Mouse (Mus musculus): Measurements from ENCODE around the gene Rapgefl1. TPM values are rescaled to one million over a fixed set of nuclear protein-coding genes. Genes with fewer than 3 reads are reported as not detected.
"Not testable (repeated sequence)": the region's sequence is repeated elsewhere in the genome, so short reads cannot be mapped to it uniquely, and the experiment has no call there.

Rapgefl1 gene
- polyA plus RNA-seq, 1 experiment: 3.5 TPM

GRCm38 (mm10) chr11:98809457-98810290 lies 26.9 kb upstream of the Rapgefl1 start:
- Histone ChIP-seq H3K4me3 (peak overlapping the region; percentile 65), H3ac (ENCODE audit: control insufficient read depth, insufficient read length) (peak overlapping the region; percentile 62), H3K4me2 (ENCODE audit: low read depth) (peak overlapping the region; percentile 91), H3K27me3 (ENCODE audit: control insufficient read depth, insufficient read depth, insufficient read length) (no peaks in the 10 kb centered on the region), H3K36me3 (ENCODE audit: control insufficient read depth, insufficient read depth) (peaks cover 40% of the 10 kb centered on the region), H3K79me2 (ENCODE audit: control insufficient read depth, insufficient read depth) (peaks cover 47% of the 10 kb centered on the region)
- peak; percentile 51 for TF ChIP-seq SRF (IDR thresholded peaks at IDR 0.05; ENCODE audit: control insufficient read depth, insufficient read length, low read depth)
- TF ChIP-seq USF1 (IDR thresholded peaks at IDR 0.05; ENCODE audit: low read depth): no peak
- no peak for TF ChIP-seq TCF3 (IDR thresholded peaks at IDR 0.05; ENCODE audit: insufficient read length, low read depth)
- TF ChIP-seq REST (IDR thresholded peaks at IDR 0.05; ENCODE audit: insufficient read depth, insufficient read length): peak; percentile 72
- TF ChIP-seq MYOD1 (IDR thresholded peaks at IDR 0.05; ENCODE audit: control insufficient read depth in 1 of 3, insufficient read length in 2 of 3, low read depth in 2 of 3): peak in 1 of 3 experiments; percentile 11
- TF ChIP-seq POLR2A (IDR thresholded peaks at IDR 0.05; ENCODE audit: insufficient read length, low read depth): peak; percentile 97
- no peak for TF ChIP-seq MAX (IDR thresholded peaks at IDR 0.05; ENCODE audit: low read depth)
- peak in 1 of 3 experiments; percentile 43 for TF ChIP-seq MYOG (IDR thresholded peaks at IDR 0.05; ENCODE audit: control insufficient read depth in 1 of 3, insufficient read depth in 1 of 3, insufficient read length in 2 of 3, low read depth in 2 of 3)
- TF ChIP-seq CEBPB (IDR thresholded peaks at IDR 0.05; ENCODE audit: insufficient read depth, poor library complexity, severe bottlenecking): no peak
- peak; percentile 98 for TF ChIP-seq POLR2AphosphoS2 (IDR thresholded peaks at IDR 0.05; ENCODE audit: insufficient read length, low read depth)
- no peak for TF ChIP-seq TCF12 (IDR thresholded peaks at IDR 0.05; ENCODE audit: insufficient read depth, poor library complexity, severe bottlenecking)
- TF ChIP-seq E2F4 (IDR thresholded peaks at IDR 0.05; ENCODE audit: insufficient read depth): no peak

GRCm38 (mm10) chr11:98810686-98811085 lies 25.9 kb upstream of the Rapgefl1 start:
- Histone ChIP-seq H3K36me3 (ENCODE audit: control insufficient read depth, insufficient read depth) (peaks cover 35% of the 10 kb centered on the region), H3K27me3 (ENCODE audit: control insufficient read depth, insufficient read depth, insufficient read length) (no peaks in the 10 kb centered on the region), H3K79me2 (ENCODE audit: control insufficient read depth, insufficient read depth) (peaks cover 55% of the 10 kb centered on the region), H3K4me2 (ENCODE audit: low read depth) (peak overlapping the region; percentile 91), H3ac (ENCODE audit: control insufficient read depth, insufficient read length) (peak overlapping the region; percentile 62), H3K4me3 (peak overlapping the region; percentile 65)
- TF ChIP-seq REST (IDR thresholded peaks at IDR 0.05; ENCODE audit: insufficient read depth, insufficient read length): no peak
- TF ChIP-seq TCF12 (IDR thresholded peaks at IDR 0.05; ENCODE audit: insufficient read depth, poor library complexity, severe bottlenecking): no peak
- TF ChIP-seq POLR2AphosphoS2 (IDR thresholded peaks at IDR 0.05; ENCODE audit: insufficient read length, low read depth): no peak
- TF ChIP-seq MYOG (IDR thresholded peaks at IDR 0.05; ENCODE audit: control insufficient read depth in 1 of 3, insufficient read depth in 1 of 3, insufficient read length in 2 of 3, low read depth in 2 of 3): no peak
- TF ChIP-seq TCF3 (IDR thresholded peaks at IDR 0.05; ENCODE audit: insufficient read length, low read depth): no peak
- no peak for TF ChIP-seq POLR2A (IDR thresholded peaks at IDR 0.05; ENCODE audit: insufficient read length, low read depth)
- TF ChIP-seq MYOD1 (IDR thresholded peaks at IDR 0.05; ENCODE audit: control insufficient read depth in 1 of 3, insufficient read length in 2 of 3, low read depth in 2 of 3): no peak
- no peak for TF ChIP-seq USF1 (IDR thresholded peaks at IDR 0.05; ENCODE audit: low read depth)
- TF ChIP-seq MAX (IDR thresholded peaks at IDR 0.05; ENCODE audit: low read depth): no peak
- TF ChIP-seq E2F4 (IDR thresholded peaks at IDR 0.05; ENCODE audit: insufficient read depth): no peak
- no peak for TF ChIP-seq SRF (IDR thresholded peaks at IDR 0.05; ENCODE audit: control insufficient read depth, insufficient read length, low read depth)
- TF ChIP-seq CEBPB (IDR thresholded peaks at IDR 0.05; ENCODE audit: insufficient read depth, poor library complexity, severe bottlenecking): no peak

GRCm38 (mm10) chr11:98816706-98817239 lies 19.8 kb upstream of the Rapgefl1 start:
- TF ChIP-seq TCF3 (IDR thresholded peaks at IDR 0.05; ENCODE audit: insufficient read length, low read depth) (no peak), CEBPB (IDR thresholded peaks at IDR 0.05; ENCODE audit: insufficient read depth, poor library complexity, severe bottlenecking) (no peak), USF1 (IDR thresholded peaks at IDR 0.05; ENCODE audit: low read depth) (no peak), POLR2AphosphoS2 (IDR thresholded peaks at IDR 0.05; ENCODE audit: insufficient read length, low read depth) (no peak), E2F4 (IDR thresholded peaks at IDR 0.05; ENCODE audit: insufficient read depth) (no peak), REST (IDR thresholded peaks at IDR 0.05; ENCODE audit: insufficient read depth, insufficient read length) (no peak), TCF12 (IDR thresholded peaks at IDR 0.05; ENCODE audit: insufficient read depth, poor library complexity, severe bottlenecking) (no peak), MAX (IDR thresholded peaks at IDR 0.05; ENCODE audit: low read depth) (no peak), MYOG (IDR thresholded peaks at IDR 0.05; ENCODE audit: control insufficient read depth in 1 of 3, insufficient read depth in 1 of 3, insufficient read length in 2 of 3, low read depth in 2 of 3) (no peak), MYOD1 (IDR thresholded peaks at IDR 0.05; ENCODE audit: control insufficient read depth in 1 of 3, insufficient read length in 2 of 3, low read depth in 2 of 3) (no peak), POLR2A (IDR thresholded peaks at IDR 0.05; ENCODE audit: insufficient read length, low read depth) (no peak), SRF (IDR thresholded peaks at IDR 0.05; ENCODE audit: control insufficient read depth, insufficient read length, low read depth) (no peak)
- no peak overlapping the region for H3K4me3 ChIP-seq
- peaks cover 81% of the 10 kb centered on the region for H3K79me2 ChIP-seq (ENCODE audit: control insufficient read depth, insufficient read depth)
- H3K4me2 ChIP-seq (ENCODE audit: low read depth): no peak overlapping the region
- H3K27me3 ChIP-seq (ENCODE audit: control insufficient read depth, insufficient read depth, insufficient read length): no peaks in the 10 kb centered on the region
- H3K36me3 ChIP-seq (ENCODE audit: control insufficient read depth, insufficient read depth): peaks cover 51% of the 10 kb centered on the region
- H3ac ChIP-seq (ENCODE audit: control insufficient read depth, insufficient read length): no peak overlapping the region

GRCm38 (mm10) chr11:98820968-98821367 lies 15.6 kb upstream of the Rapgefl1 start:
- H3ac ChIP-seq (ENCODE audit: control insufficient read depth, insufficient read length): no peak overlapping the region
- no peaks in the 10 kb centered on the region for H3K27me3 ChIP-seq (ENCODE audit: control insufficient read depth, insufficient read depth, insufficient read length)
- peaks cover 66% of the 10 kb centered on the region for H3K79me2 ChIP-seq (ENCODE audit: control insufficient read depth, insufficient read depth)
- H3K4me3 ChIP-seq: no peak overlapping the region
- H3K4me2 ChIP-seq (ENCODE audit: low read depth): no peak overlapping the region
- H3K36me3 ChIP-seq (ENCODE audit: control insufficient read depth, insufficient read depth): peaks cover 51% of the 10 kb centered on the region
- TF ChIP-seq SRF (IDR thresholded peaks at IDR 0.05; ENCODE audit: control insufficient read depth, insufficient read length, low read depth): no peak
- no peak for TF ChIP-seq MYOD1 (IDR thresholded peaks at IDR 0.05; ENCODE audit: control insufficient read depth in 1 of 3, insufficient read length in 2 of 3, low read depth in 2 of 3)
- TF ChIP-seq POLR2AphosphoS2 (IDR thresholded peaks at IDR 0.05; ENCODE audit: insufficient read length, low read depth): no peak
- TF ChIP-seq TCF12 (IDR thresholded peaks at IDR 0.05; ENCODE audit: insufficient read depth, poor library complexity, severe bottlenecking): no peak
- TF ChIP-seq CEBPB (IDR thresholded peaks at IDR 0.05; ENCODE audit: insufficient read depth, poor library complexity, severe bottlenecking): no peak
- no peak for TF ChIP-seq USF1 (IDR thresholded peaks at IDR 0.05; ENCODE audit: low read depth)
- no peak for TF ChIP-seq REST (IDR thresholded peaks at IDR 0.05; ENCODE audit: insufficient read depth, insufficient read length)
- no peak for TF ChIP-seq MYOG (IDR thresholded peaks at IDR 0.05; ENCODE audit: control insufficient read depth in 1 of 3, insufficient read depth in 1 of 3, insufficient read length in 2 of 3, low read depth in 2 of 3)
- no peak for TF ChIP-seq POLR2A (IDR thresholded peaks at IDR 0.05; ENCODE audit: insufficient read length, low read depth)

GRCm38 (mm10) chr11:98826071-98826470 lies 10.5 kb upstream of the Rapgefl1 start:
- Histone ChIP-seq H3K79me2 (ENCODE audit: control insufficient read depth, insufficient read depth) (peaks cover 31% of the 10 kb centered on the region), H3K36me3 (ENCODE audit: control insufficient read depth, insufficient read depth) (peaks cover 62% of the 10 kb centered on the region)
- H3ac ChIP-seq (ENCODE audit: control insufficient read depth, insufficient read length); H3K27me3 ChIP-seq (ENCODE audit: control insufficient read depth, insufficient read depth, insufficient read length); H3K4me3 ChIP-seq; H3K4me2 ChIP-seq (ENCODE audit: low read depth): not testable (repeated sequence)
